Mouse (Mus musculus): Measurements from ENCODE around the gene 1810009A15Rik.

DNA sequence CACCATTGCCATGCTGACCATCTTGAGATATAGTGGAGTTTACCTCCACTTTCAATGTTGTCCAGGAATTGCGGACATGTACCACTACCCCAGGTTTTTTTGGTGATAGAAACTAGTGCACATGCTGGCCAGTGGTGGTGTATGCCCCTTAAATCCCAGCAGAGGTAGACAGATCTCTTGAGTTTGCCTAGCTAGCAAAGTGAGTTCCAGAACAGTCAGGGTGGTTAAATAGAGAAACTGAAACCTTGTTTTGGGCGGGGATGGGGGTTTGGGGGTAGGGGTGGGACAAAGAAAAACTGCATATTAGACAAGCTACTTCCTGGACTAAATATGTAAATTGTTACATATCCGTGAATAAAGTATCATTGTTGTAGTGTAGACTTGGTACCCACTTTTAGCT, 30.3 kb downstream of the 1810009A15Rik start:
- TF ChIP-seq CTCF (IDR thresholded peaks at IDR 0.05; ENCODE audit: low read depth) (no peak), EP300 (IDR thresholded peaks at IDR 0.05; ENCODE audit: low read depth) (no peak)
